Mouse (Mus musculus) kidney, embryonic 14.5 days (tissue): ENCODE data around the gene Dcaf15. TPM values are rescaled to one million over a fixed set of nuclear protein-coding genes. Genes with fewer than 3 reads are reported as not detected.

Experiments used
- ATAC-seq: fragments of 200-750 bp; cut with Nextera tagmentation; 2 replicates; pipeline ENCODE4 v1.8.0; 2017; ENCODE audit warnings: moderate number of reproducible peaks, mild to moderate bottlenecking, moderate TSS enrichment, moderate library complexity; ENCODE audit not compliant: low FRiP score, low TSS enrichment
- H3K27ac ChIP-seq: fragments of 300-500 bp; sonication (generic); 2 replicates; pipeline ENCODE4 v1.5.1; 2014; ENCODE audit warnings: low read depth, mild to moderate bottlenecking, low read length, moderate library complexity, mixed read lengths
- H3K27me3 ChIP-seq: fragments of 300-500 bp; sonication (generic); 2 replicates; pipeline ENCODE4 v1.6.1; 2014; ENCODE audit warnings: mild to moderate bottlenecking, low read length; ENCODE audit not compliant: control insufficient read depth, insufficient read depth
- H3K36me3 ChIP-seq: fragments of 300-500 bp; sonication (generic); 2 replicates; pipeline ENCODE4 v1.6.1; 2014; ENCODE audit warnings: low read length, mixed read lengths; ENCODE audit not compliant: control insufficient read depth, insufficient read depth
- H3K4me1 ChIP-seq: fragments of 300-500 bp; sonication (generic); 2 replicates; pipeline ENCODE4 v1.6.1; 2014; ENCODE audit warnings: low read length, mixed read lengths; ENCODE audit not compliant: control insufficient read depth, insufficient read depth
- H3K4me2 ChIP-seq: fragments of 300-500 bp; sonication (generic); replicated peaks from 2 replicates; pipeline ENCODE4 v1.6.1; 2014; ENCODE audit warnings: low read depth, mild to moderate bottlenecking, low read length
- H3K4me3 ChIP-seq: fragments of 300-500 bp; sonication (generic); 2 replicates; pipeline ENCODE4 v1.5.1; 2014; ENCODE audit warnings: mild to moderate bottlenecking, low read length
- H3K9ac ChIP-seq: fragments of 300-500 bp; sonication (generic); 2 replicates; pipeline ENCODE4 v1.6.1; 2014; ENCODE audit warnings: low read depth, mild to moderate bottlenecking, low read length, moderate library complexity
- H3K9me3 ChIP-seq: fragments of 300-500 bp; sonication (generic); 2 replicates; pipeline ENCODE4 v1.6.1; 2016; ENCODE audit warnings: low read length; ENCODE audit not compliant: control insufficient read depth
- WGBS: fragments of 180-500 bp; shearing (Covaris S2); extraction: QIAGEN DNeasy Blood & Tissue Kit; methylation state at CpG from one replicate; pipeline ENCODE4 v1.1.7; 2014; 5-methylcytosine and 5-hydroxymethylcytosine counted together
- polyA plus RNA-seq: library from polyadenylated mRNA; unstranded; fragments of >200 nt; fragmentation: Nextera tagmentation; extraction: Ambion mirVana; gene quantifications from 2 replicates; pipeline ENCODE4 v1.2.1, GENCODE M21; 2014

The Dcaf15 gene
- polyA plus RNA-seq, 1 experiment from 2014 or later = 10.4 TPM

DNA sequence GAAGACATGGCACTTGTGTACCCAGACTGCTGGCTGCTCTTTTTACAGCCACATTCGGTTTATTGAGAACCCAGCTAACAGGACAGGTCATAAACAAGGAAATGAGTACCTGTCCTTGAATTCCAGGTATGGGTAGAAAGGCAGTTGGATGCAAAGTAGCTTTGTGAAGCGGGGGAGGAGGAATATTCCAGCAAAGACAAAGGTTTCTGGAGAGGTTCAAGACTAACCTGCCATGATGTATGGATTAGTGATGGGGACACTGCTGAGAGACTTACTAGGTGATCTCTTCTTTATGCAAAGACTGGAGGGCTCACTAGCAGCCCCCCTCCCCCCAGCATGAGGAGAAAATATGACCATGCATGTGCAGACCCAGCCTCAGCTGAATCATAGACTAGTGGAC, 1.1 kb upstream of the Dcaf15 start:
- Histone ChIP-seq H3K27ac (no peak overlapping the region), H3K4me1 (peaks cover 13% of the 10 kb centered on the region), H3K9me3 (no peaks in the 10 kb centered on the region), H3K4me3 (no peak overlapping the region), H3K9ac (peak overlapping the region; percentile 2; the same call in 1 of the 2 replicates), H3K4me2 (no peak overlapping the region), H3K27me3 (no peaks in the 10 kb centered on the region), H3K36me3 (peaks cover 14% of the 10 kb centered on the region)
- WGBS = 71% methylated on average over 2 of the region's 2 CpGs
- ATAC-seq = no peak

DNA sequence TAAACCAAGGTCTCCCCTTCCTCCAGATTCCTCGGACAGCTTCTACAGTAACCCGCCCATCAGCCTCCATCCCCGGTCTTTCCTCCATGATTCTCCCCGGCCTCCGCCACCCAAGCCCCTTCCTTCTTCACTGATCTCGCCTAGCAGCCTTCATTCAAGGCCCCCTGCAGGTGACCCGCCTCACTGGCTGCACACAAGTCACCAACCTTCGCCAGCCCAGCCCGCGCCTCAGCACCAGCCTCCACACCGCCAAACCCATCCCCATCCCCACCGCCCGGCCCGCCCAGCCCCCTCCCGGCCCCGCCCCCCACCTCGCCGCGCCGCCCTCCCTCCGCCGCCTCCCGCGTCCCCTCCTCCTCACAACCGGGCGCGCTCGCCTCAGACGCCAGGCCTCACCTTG, 347 bp downstream of the Dcaf15 start:
- Histone ChIP-seq H3K4me1 (peaks cover 13% of the 10 kb centered on the region), H3K9me3 (no peaks in the 10 kb centered on the region), H3K4me3 (peak overlapping the region; percentile 52), H3K27me3 (no peaks in the 10 kb centered on the region), H3K4me2 (peak overlapping the region; percentile 55), H3K9ac (peak overlapping the region; percentile 67), H3K36me3 (peaks cover 14% of the 10 kb centered on the region), H3K27ac (peak overlapping the region; percentile 75; the same call in 1 of the 2 replicates)
- ATAC-seq = peak; percentile 84
- WGBS = under 1% methylated on average over 28 of the region's 29 CpGs

DNA sequence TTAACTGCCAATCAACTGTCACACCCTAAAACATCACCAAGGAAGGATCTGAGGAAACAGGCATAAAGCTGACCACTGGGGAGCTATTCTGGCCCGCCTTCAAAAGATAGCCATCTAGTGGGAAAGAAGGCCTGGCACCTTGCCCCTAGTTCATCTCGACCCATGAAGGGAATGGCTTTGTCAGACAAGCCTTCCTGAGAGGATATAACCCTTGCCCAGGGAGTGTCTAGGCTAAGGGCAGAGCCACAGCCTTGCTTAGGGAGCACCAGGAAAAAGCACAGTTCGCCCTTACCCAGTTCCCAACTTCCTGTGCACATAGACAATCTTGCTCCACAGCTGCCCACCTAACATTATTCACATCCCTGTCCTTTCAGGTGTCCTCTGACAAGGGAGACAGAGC, 967 bp downstream of the Dcaf15 start:
- no peak for ATAC-seq
- H3K27ac ChIP-seq = peak overlapping the region; percentile 2; the same call in 1 of the 2 replicates
- H3K9me3 ChIP-seq = no peaks in the 10 kb centered on the region
- H3K4me3 ChIP-seq = peak overlapping the region; percentile 52
- H3K36me3 ChIP-seq = peaks cover 18% of the 10 kb centered on the region
- H3K9ac ChIP-seq = peak overlapping the region; percentile 67; the same call in 1 of the 2 replicates
- peak overlapping the region; percentile 55 for H3K4me2 ChIP-seq
- whole genome bisulfite sequencing = 45% methylated on average over 3 of the region's 3 CpGs
- peaks cover 13% of the 10 kb centered on the region for H3K4me1 ChIP-seq
- no peaks in the 10 kb centered on the region for H3K27me3 ChIP-seq

DNA sequence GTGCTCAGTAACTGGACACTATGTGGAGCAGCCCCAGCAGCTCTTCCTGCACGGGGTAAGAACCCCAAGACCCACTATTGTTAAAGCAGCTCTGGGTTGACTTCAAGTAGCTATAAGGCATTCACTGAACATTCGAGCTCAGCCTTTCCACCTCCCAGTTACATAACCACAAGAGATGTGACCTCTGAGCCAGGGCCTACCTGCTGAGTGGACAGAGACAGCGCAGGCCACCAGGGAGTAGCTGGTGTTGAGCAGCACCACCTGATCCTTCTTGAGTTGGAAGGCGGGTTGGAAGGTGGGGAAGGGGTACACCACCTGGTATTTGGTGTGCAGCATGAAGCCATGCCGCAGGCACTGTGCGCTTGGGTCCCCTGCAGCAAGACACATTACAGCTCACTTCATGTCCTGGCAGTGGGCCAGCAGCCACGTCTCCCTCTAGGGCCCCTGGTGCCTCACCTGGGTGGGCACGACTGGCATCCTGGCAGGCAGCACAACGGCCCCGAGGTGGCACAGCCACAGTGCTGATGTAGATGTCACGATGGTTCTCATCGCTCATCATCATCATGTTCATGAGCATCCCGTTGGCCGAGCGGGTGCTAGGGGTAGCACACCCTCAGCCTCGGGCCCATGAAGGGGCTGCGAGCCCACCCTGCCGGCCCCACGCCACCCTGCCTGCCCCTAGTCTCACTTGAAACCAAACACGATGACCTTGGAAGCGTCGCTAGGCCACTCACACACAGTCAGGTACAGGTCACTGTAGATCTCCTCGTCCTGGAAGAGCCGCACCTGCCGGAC, 2.9 kb downstream of the Dcaf15 start:
- 95% methylated on average over 25 of the region's 25 CpGs for WGBS
- H3K36me3 ChIP-seq = peaks cover 38% of the 10 kb centered on the region

DNA sequence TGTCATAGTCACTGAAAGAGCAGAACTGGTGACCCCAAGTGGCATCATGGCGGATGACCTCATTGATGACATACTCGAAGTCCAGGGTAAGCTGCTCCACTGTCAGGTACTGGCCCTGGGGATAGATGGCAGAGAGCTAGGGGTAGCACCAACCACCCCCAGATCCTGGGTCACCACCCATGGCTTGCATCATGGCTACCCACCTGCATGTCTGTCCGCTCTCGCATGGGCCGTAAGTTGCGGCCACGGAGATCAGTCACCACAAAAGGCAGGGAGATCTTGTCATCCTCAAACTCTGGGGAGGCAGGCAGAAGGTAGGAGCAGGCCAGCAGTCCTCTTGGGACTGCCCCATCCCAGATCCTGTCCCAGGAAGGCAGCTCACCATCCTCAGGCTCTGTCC, 6.2 kb downstream of the Dcaf15 start:
- Histone ChIP-seq H3K9me3 (no peaks in the 10 kb centered on the region), H3K4me2 (no peak overlapping the region), H3K4me3 (no peak overlapping the region), H3K36me3 (peaks cover 67% of the 10 kb centered on the region), H3K27me3 (no peaks in the 10 kb centered on the region), H3K9ac (no peak overlapping the region), H3K4me1 (peaks cover 8% of the 10 kb centered on the region), H3K27ac (no peak overlapping the region)
- ATAC-seq = no peak
- WGBS = 92% methylated on average over 7 of the region's 7 CpGs

More for the DNA sequence above, 2.9 kb downstream of the Dcaf15 start:
- Histone ChIP-seq H3K9ac (no peak overlapping the region), H3K9me3 (no peaks in the 10 kb centered on the region), H3K4me1 (peaks cover 13% of the 10 kb centered on the region), H3K27ac (no peak overlapping the region), H3K27me3 (no peaks in the 10 kb centered on the region), H3K4me3 (no peak overlapping the region), H3K4me2 (no peak overlapping the region)
- ATAC-seq = no peak

DNA sequence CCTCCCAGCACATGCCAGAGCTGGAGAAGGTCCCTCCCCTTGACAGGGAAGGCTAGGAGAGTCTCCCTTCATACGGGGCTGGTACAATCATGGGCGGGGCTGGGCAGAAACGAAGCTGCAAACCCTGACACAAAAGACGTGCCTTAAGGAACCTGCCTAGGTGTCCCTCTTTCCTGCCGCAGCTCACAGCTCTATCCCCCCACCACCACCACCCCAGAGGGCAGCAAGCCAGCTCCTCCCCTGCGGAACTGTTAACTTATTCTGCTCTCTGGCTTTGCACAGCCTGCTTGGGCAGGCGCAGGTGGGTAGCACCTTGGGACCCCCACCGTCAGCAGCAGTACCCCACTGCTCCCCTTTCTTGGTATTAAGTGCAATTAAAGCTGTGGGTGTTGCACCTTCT, 8.5 kb downstream of the Dcaf15 start:
- H3K27me3 ChIP-seq = no peaks in the 10 kb centered on the region
- H3K4me1 ChIP-seq = no peaks in the 10 kb centered on the region
- H3K4me2 ChIP-seq = no peak overlapping the region
- ATAC-seq = no peak
- no peak overlapping the region for H3K9ac ChIP-seq
- H3K9me3 ChIP-seq = no peaks in the 10 kb centered on the region
- 70% methylated on average over 8 of the region's 8 CpGs for WGBS
- peaks cover 70% of the 10 kb centered on the region for H3K36me3 ChIP-seq
- no peak overlapping the region for H3K27ac ChIP-seq
- no peak overlapping the region for H3K4me3 ChIP-seq

DNA sequence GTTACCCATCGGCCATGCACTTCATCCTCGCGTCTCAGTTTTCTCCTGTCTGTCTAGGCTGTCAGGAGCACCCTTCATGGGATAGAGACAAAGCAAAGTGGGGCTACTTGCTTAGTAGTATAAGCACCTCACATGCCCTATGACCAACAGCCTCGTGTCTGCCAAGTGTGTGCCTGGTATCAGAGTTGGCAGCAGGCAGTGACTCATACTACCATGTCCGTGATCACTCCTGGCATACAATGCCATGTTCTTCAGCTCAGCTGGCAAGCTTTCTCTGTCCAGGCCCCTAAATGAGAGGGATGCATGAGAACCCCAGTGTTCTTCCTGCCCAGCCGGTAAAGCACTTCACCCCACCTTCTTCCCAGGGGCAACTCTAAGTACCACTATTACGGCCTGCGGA, 14.0 kb downstream of the Dcaf15 start:
- Histone ChIP-seq H3K4me1 (no peaks in the 10 kb centered on the region), H3K36me3 (peaks cover 81% of the 10 kb centered on the region), H3K27ac (no peak overlapping the region), H3K4me3 (no peak overlapping the region), H3K9me3 (no peaks in the 10 kb centered on the region), H3K4me2 (no peak overlapping the region), H3K27me3 (no peaks in the 10 kb centered on the region), H3K9ac (no peak overlapping the region)
- WGBS = 89% methylated on average over 8 of the region's 8 CpGs
- ATAC-seq = no peak

DNA sequence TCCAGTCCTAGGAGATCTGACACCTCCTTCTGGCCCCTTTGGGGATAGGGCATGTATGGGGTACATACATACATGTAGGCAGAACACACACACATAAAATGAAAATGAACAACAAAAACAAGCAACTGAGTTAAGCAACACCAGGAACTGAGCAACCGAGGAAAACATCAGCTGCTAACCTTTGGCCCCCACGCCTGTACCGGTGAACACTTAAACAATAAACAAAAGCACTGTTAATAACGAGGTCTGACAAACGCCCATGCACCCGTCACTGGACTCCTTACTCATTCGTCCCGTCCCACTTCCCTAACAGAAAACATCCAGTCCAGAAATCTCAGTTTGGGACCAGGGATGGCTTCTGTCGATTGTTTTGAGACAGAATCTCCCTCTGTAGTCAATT, 15.3 kb downstream of the Dcaf15 start:
- Histone ChIP-seq H3K4me2 (no peak overlapping the region), H3K27me3 (no peaks in the 10 kb centered on the region), H3K36me3 (peaks cover 76% of the 10 kb centered on the region), H3K27ac (no peak overlapping the region), H3K9me3 (no peaks in the 10 kb centered on the region), H3K4me3 (no peak overlapping the region), H3K4me1 (no peaks in the 10 kb centered on the region), H3K9ac (no peak overlapping the region)
- 73% methylated on average over 9 of the region's 9 CpGs for WGBS
- no peak for ATAC-seq

DNA sequence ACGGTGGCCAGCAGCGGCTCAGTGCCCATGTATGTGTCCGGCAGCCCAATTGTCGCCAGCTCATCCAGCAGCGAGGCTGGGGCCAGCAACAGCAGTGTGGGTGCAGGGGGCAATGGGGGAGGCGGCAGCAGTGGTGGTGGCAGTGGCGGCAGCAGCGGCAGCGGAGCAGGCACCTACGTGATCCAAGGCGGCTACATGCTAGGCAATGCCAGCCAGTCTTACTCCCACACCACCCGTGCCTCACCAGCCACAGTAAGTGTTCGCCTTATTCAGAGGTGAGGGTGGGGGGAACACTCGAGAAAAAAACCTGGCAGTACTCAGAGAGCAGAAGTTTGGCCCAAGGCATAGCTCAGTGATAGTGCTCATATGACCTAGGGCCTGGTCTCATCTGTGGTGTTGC, 16.7 kb downstream of the Dcaf15 start:
- no peak overlapping the region for H3K9ac ChIP-seq
- H3K9me3 ChIP-seq = no peaks in the 10 kb centered on the region
- H3K27ac ChIP-seq = no peak overlapping the region
- ATAC-seq = no peak
- 93% methylated on average over 14 of the region's 14 CpGs for WGBS
- H3K36me3 ChIP-seq = peaks cover 75% of the 10 kb centered on the region
- H3K4me3 ChIP-seq = no peak overlapping the region
- no peak overlapping the region for H3K4me2 ChIP-seq
- H3K27me3 ChIP-seq = no peaks in the 10 kb centered on the region
- H3K4me1 ChIP-seq = no peaks in the 10 kb centered on the region
